Mouse (Mus musculus) liver, adult 2 months (tissue): ENCODE results near the gene Pcdh15.

Experiments used
- CTCF ChIP-seq: fragments of 200-500 bp; IDR thresholded peaks from 2 replicates; pipeline ENCODE4 v1.5.1; 2011; ENCODE audit warnings: low read depth, low read length, control low read depth
- POLR2A ChIP-seq: fragments of 200-500 bp; IDR thresholded peaks from 2 replicates; pipeline ENCODE4 v1.6.1; 2011; ENCODE audit warnings: low read length, control low read depth; ENCODE audit not compliant: insufficient read depth; ENCODE audit errors: extremely low read depth

- TF ChIP-seq CTCF: no peak
- TF ChIP-seq POLR2A: no peak
These were observed 1350.9 kb downstream of the Pcdh15 start for GRCm38 (mm10) chr10:74450069-74450468.
